Mouse (Mus musculus) limb, embryonic 10.5 days (tissue): ENCODE measurements around the gene Doc2b. TPM values are rescaled to one million over a fixed set of nuclear protein-coding genes. Genes with fewer than 3 reads are reported as not detected.

Source experiments
- DNase-seq: peaks from one replicate; pipeline ENCODE4 v3.0.0-alpha.2; 2017; ENCODE audit warnings: low spot score
- H3K27ac ChIP-seq: fragments of 300-500 bp; sonication (generic); 2 replicates; pipeline ENCODE4 v1.5.1; 2016; ENCODE audit warnings: mild to moderate bottlenecking
- H3K27me3 ChIP-seq: fragments of 300-500 bp; sonication (generic); 2 replicates; pipeline ENCODE4 v1.6.1; 2016; ENCODE audit warnings: low read depth, mild to moderate bottlenecking; ENCODE audit not compliant: poor library complexity, severe bottlenecking
- H3K36me3 ChIP-seq: fragments of 300-500 bp; sonication (generic); 2 replicates; pipeline ENCODE4 v1.6.1; 2016; ENCODE audit warnings: mild to moderate bottlenecking, moderate library complexity
- H3K4me1 ChIP-seq: fragments of 300-500 bp; sonication (generic); 2 replicates; pipeline ENCODE4 v1.6.1; 2016
- H3K4me3 ChIP-seq: fragments of 300-500 bp; sonication (generic); 2 replicates; pipeline ENCODE4 v1.5.1; 2016; ENCODE audit warnings: mild to moderate bottlenecking, moderate library complexity
- H3K9me3 ChIP-seq: fragments of 300-500 bp; sonication (generic); replicated peaks from 2 replicates; pipeline ENCODE4 v1.6.1; 2016; ENCODE audit warnings: mild to moderate bottlenecking
- WGBS: fragments of 180-500 bp; shearing (Covaris S2); methylation state at CpG from one replicate; pipeline ENCODE4 v1.1.7; 2016; 5-methylcytosine and 5-hydroxymethylcytosine counted together
- polyA plus RNA-seq: library from polyadenylated mRNA; unstranded; fragments of >200 nt; fragmentation: Nextera tagmentation; extraction: Ambion mirVana; gene quantifications from 2 replicates; pipeline ENCODE4 v1.2.1, GENCODE M21; 2016

Gene Doc2b
- polyA plus RNA-seq, 1 experiment from 2014 or later: 0.20 TPM

GRCm38 (mm10) chr11:75775919-75776318 is 19.9 kb downstream of the Doc2b start:
- 86% methylated on average over 1 of the region's 1 CpGs for WGBS
- Histone ChIP-seq H3K4me3 (no peak overlapping the region), H3K36me3 (no peaks in the 10 kb centered on the region), H3K4me1 (no peaks in the 10 kb centered on the region), H3K27me3 (0 out of 2 replicates have a peak, but pooled peaks cover 5% of the 10 kb centered on the region), H3K9me3 (no peaks in the 10 kb centered on the region), H3K27ac (no peak overlapping the region)
- DNase-seq: no peak

GRCm38 (mm10) chr11:75772562-75772961 is 23.3 kb downstream of the Doc2b start:
- 0 out of 2 replicates have a peak, but pooled peaks cover 5% of the 10 kb centered on the region for H3K27me3 ChIP-seq
- no peaks in the 10 kb centered on the region for H3K9me3 ChIP-seq
- H3K4me1 ChIP-seq: peaks cover 17% of the 10 kb centered on the region
- no peak overlapping the region for H3K27ac ChIP-seq
- H3K4me3 ChIP-seq: no peak overlapping the region
- DNase-seq: no peak
- WGBS: 83% methylated on average over 5 of the region's 5 CpGs
- peaks cover 5% of the 10 kb centered on the region; the same call in 1 of the 2 replicates for H3K36me3 ChIP-seq

- WGBS: under 1% methylated on average over 23 of the region's 23 CpGs
- no peak overlapping the region for H3K27ac ChIP-seq
- H3K4me1 ChIP-seq: peaks cover 17% of the 10 kb centered on the region
- 0 out of 2 replicates have a peak, but pooled peaks cover 5% of the 10 kb centered on the region for H3K27me3 ChIP-seq
- H3K36me3 ChIP-seq: peaks cover 39% of the 10 kb centered on the region
- peak; percentile 92 for DNase-seq
- peak overlapping the region; percentile 25; the same call in 1 of the 2 replicates for H3K4me3 ChIP-seq
- no peaks in the 10 kb centered on the region for H3K9me3 ChIP-seq
Measured at GRCm38 (mm10) chr11:75769206-75769605, 26.6 kb downstream of the Doc2b start.

GRCm38 (mm10) chr11:75768091-75768989 is 27.5 kb downstream of the Doc2b start:
- H3K27me3 ChIP-seq: 0 out of 2 replicates have a peak, but pooled peaks cover 5% of the 10 kb centered on the region
- no peaks in the 10 kb centered on the region for H3K9me3 ChIP-seq
- WGBS: 54% methylated on average over 6 of the region's 6 CpGs
- no peak overlapping the region for H3K27ac ChIP-seq
- H3K4me1 ChIP-seq: peaks cover 17% of the 10 kb centered on the region
- H3K4me3 ChIP-seq: no peak overlapping the region
- no peak for DNase-seq
- H3K36me3 ChIP-seq: peaks cover 47% of the 10 kb centered on the region

- peak; percentile 29 for DNase-seq
- Histone ChIP-seq H3K4me3 (no peak overlapping the region), H3K36me3 (peaks cover 59% of the 10 kb centered on the region), H3K4me1 (peaks cover 17% of the 10 kb centered on the region), H3K9me3 (no peaks in the 10 kb centered on the region), H3K27me3 (0 out of 2 replicates have a peak, but pooled peaks cover 5% of the 10 kb centered on the region), H3K27ac (no peak overlapping the region)
- 78% methylated on average over 2 of the region's 2 CpGs for WGBS
Measured at GRCm38 (mm10) chr11:75767014-75767413, 28.8 kb downstream of the Doc2b start.

GRCm38 (mm10) chr11:75765161-75765560 is 30.7 kb downstream of the Doc2b start:
- H3K36me3 ChIP-seq: peaks cover 78% of the 10 kb centered on the region
- no peaks in the 10 kb centered on the region for H3K9me3 ChIP-seq
- H3K4me1 ChIP-seq: peaks cover 17% of the 10 kb centered on the region
- H3K4me3 ChIP-seq: no peak overlapping the region
- no peaks in the 10 kb centered on the region for H3K27me3 ChIP-seq
- peak; percentile 20 for DNase-seq
- 88% methylated on average over 8 of the region's 8 CpGs for WGBS
- H3K27ac ChIP-seq: no peak overlapping the region

- 90% methylated on average over 4 of the region's 4 CpGs for WGBS
- Histone ChIP-seq H3K27ac (no peak overlapping the region), H3K4me3 (no peak overlapping the region), H3K27me3 (no peaks in the 10 kb centered on the region), H3K4me1 (peaks cover 13% of the 10 kb centered on the region), H3K9me3 (no peaks in the 10 kb centered on the region), H3K36me3 (peaks cover 83% of the 10 kb centered on the region)
- no peak for DNase-seq
Measured at GRCm38 (mm10) chr11:75764521-75765023, 31.3 kb downstream of the Doc2b start.

- Histone ChIP-seq H3K27me3 (no peaks in the 10 kb centered on the region), H3K4me3 (no peak overlapping the region), H3K27ac (no peak overlapping the region), H3K9me3 (no peaks in the 10 kb centered on the region), H3K36me3 (peaks cover 99% of the 10 kb centered on the region), H3K4me1 (no peaks in the 10 kb centered on the region)
- WGBS: 73% methylated on average over 2 of the region's 2 CpGs
- DNase-seq: peak; percentile 28
Measured at GRCm38 (mm10) chr11:75762708-75763107, 33.1 kb downstream of the Doc2b start.

- H3K36me3 ChIP-seq: peaks cover 99% of the 10 kb centered on the region
- WGBS: 90% methylated on average over 5 of the region's 5 CpGs
- H3K4me3 ChIP-seq: no peak overlapping the region
- no peak overlapping the region for H3K27ac ChIP-seq
- peak; percentile 20 for DNase-seq
- H3K9me3 ChIP-seq: no peaks in the 10 kb centered on the region
- no peaks in the 10 kb centered on the region for H3K27me3 ChIP-seq
- no peaks in the 10 kb centered on the region for H3K4me1 ChIP-seq
Measured at GRCm38 (mm10) chr11:75760785-75761184, 35.1 kb downstream of the Doc2b start.

GRCm38 (mm10) chr11:75758553-75758952 is 37.3 kb downstream of the Doc2b start:
- DNase-seq: no peak
- 96% methylated on average over 1 of the region's 1 CpGs for WGBS
- no peak overlapping the region for H3K4me3 ChIP-seq
- no peaks in the 10 kb centered on the region for H3K9me3 ChIP-seq
- H3K36me3 ChIP-seq: peaks cover 99% of the 10 kb centered on the region
- no peaks in the 10 kb centered on the region for H3K27me3 ChIP-seq
- H3K4me1 ChIP-seq: no peaks in the 10 kb centered on the region
- no peak overlapping the region for H3K27ac ChIP-seq

- no peak for DNase-seq
- H3K9me3 ChIP-seq: no peaks in the 10 kb centered on the region
- H3K27me3 ChIP-seq: no peaks in the 10 kb centered on the region
- 93% methylated on average over 8 of the region's 8 CpGs for WGBS
- H3K4me1 ChIP-seq: no peaks in the 10 kb centered on the region
- no peak overlapping the region for H3K27ac ChIP-seq
- peaks cover 100% of the 10 kb centered on the region for H3K36me3 ChIP-seq
- no peak overlapping the region for H3K4me3 ChIP-seq
Measured at GRCm38 (mm10) chr11:75756687-75757086, 39.2 kb downstream of the Doc2b start.

- Histone ChIP-seq H3K4me1 (no peaks in the 10 kb centered on the region), H3K4me3 (no peak overlapping the region), H3K9me3 (no peaks in the 10 kb centered on the region), H3K27me3 (no peaks in the 10 kb centered on the region), H3K27ac (no peak overlapping the region), H3K36me3 (peaks cover 69% of the 10 kb centered on the region)
- 92% methylated on average over 4 of the region's 4 CpGs for WGBS
- no peak for DNase-seq
Measured at GRCm38 (mm10) chr11:75751082-75751481, 44.8 kb downstream of the Doc2b start.

GRCm38 (mm10) chr11:75750537-75750936 is 45.3 kb downstream of the Doc2b start:
- no peak overlapping the region for H3K4me3 ChIP-seq
- H3K36me3 ChIP-seq: peaks cover 63% of the 10 kb centered on the region
- no peaks in the 10 kb centered on the region for H3K9me3 ChIP-seq
- DNase-seq: no peak
- H3K4me1 ChIP-seq: no peaks in the 10 kb centered on the region
- H3K27me3 ChIP-seq: no peaks in the 10 kb centered on the region
- no peak overlapping the region for H3K27ac ChIP-seq
- 96% methylated on average over 1 of the region's 1 CpGs for WGBS
